Mouse (Mus musculus) spleen, adult 12 weeks (tissue): ENCODE results near the gene Hspa1l.
"Not testable (repeated sequence)": the region's sequence is repeated elsewhere in the genome, so short reads cannot be mapped to it uniquely, and the experiment has no call there.

ENCODE experiments used
- DNase-seq: peaks from one replicate; pipeline ENCODE4 v3.0.0; 2022; ENCODE audit warnings: low spot score

The Hspa1l gene

GRCm38 (mm10) chr17:35005158-35005557 lies 32.7 kb downstream of the Hspa1l start:
- no peak for DNase-seq

- not testable (repeated sequence) for DNase-seq
Observed at GRCm38 (mm10) chr17:35005902-35006301, 33.4 kb downstream of the Hspa1l start.

- no peak for DNase-seq
Observed at GRCm38 (mm10) chr17:35007387-35007991, 35.0 kb downstream of the Hspa1l start.

- DNase-seq, result no peak
Observed at GRCm38 (mm10) chr17:35009586-35009985, 37.1 kb downstream of the Hspa1l start.

GRCm38 (mm10) chr17:35011440-35011839 lies 38.9 kb downstream of the Hspa1l start:
- DNase-seq, result no peak

- no peak for DNase-seq
Observed at GRCm38 (mm10) chr17:35012430-35012829, 39.9 kb downstream of the Hspa1l start.

- DNase-seq, result no peak
Observed at GRCm38 (mm10) chr17:35013221-35013620, 40.7 kb downstream of the Hspa1l start.

GRCm38 (mm10) chr17:35015296-35015695 lies 42.8 kb downstream of the Hspa1l start:
- DNase-seq, result no peak

- no peak for DNase-seq
Observed at GRCm38 (mm10) chr17:35016376-35016775, 43.9 kb downstream of the Hspa1l start, which contains the start of gene Vwa7. Vwa7 (plus strand) TSS chr17:35016579.

GRCm38 (mm10) chr17:35016791-35017705 lies 44.5 kb downstream of the Hspa1l start:
- DNase-seq, result no peak

- DNase-seq, result no peak
Observed at GRCm38 (mm10) chr17:35017706-35018030, 45.2 kb downstream of the Hspa1l start.

- DNase-seq, result no peak
Observed at GRCm38 (mm10) chr17:35018171-35018570, 45.7 kb downstream of the Hspa1l start.

- DNase-seq, result no peak
Observed at GRCm38 (mm10) chr17:35019894-35020293, 47.4 kb downstream of the Hspa1l start.

- DNase-seq, result no peak
Observed at GRCm38 (mm10) chr17:35020551-35020950, 48.0 kb downstream of the Hspa1l start.

GRCm38 (mm10) chr17:35021163-35021808 lies 48.8 kb downstream of the Hspa1l start:
- DNase-seq, result peak; percentile 79

- DNase-seq, result no peak
Observed at GRCm38 (mm10) chr17:35021842-35022477, 49.5 kb downstream of the Hspa1l start.

GRCm38 (mm10) chr17:35022541-35023060 lies 50.1 kb downstream of the Hspa1l start:
- no peak for DNase-seq

- DNase-seq, result no peak
Observed at GRCm38 (mm10) chr17:35023221-35023620, 50.7 kb downstream of the Hspa1l start.

GRCm38 (mm10) chr17:35023756-35024155 lies 51.3 kb downstream of the Hspa1l start:
- DNase-seq, result no peak

- DNase-seq, result no peak
Observed at GRCm38 (mm10) chr17:35024261-35024660, 51.8 kb downstream of the Hspa1l start.

- no peak for DNase-seq
Observed at GRCm38 (mm10) chr17:35024691-35025488, 52.4 kb downstream of the Hspa1l start.
